Mouse (Mus musculus): ENCODE results near the gene Phc2. TPM values are rescaled to one million over a fixed set of nuclear protein-coding genes. Genes with fewer than 3 reads are reported as not detected.

Gene Phc2
- 91.3 and 112 TPM in 2 replicates for polyA plus RNA-seq (2012; ENCODE audit: low replicate concordance)

DNA sequence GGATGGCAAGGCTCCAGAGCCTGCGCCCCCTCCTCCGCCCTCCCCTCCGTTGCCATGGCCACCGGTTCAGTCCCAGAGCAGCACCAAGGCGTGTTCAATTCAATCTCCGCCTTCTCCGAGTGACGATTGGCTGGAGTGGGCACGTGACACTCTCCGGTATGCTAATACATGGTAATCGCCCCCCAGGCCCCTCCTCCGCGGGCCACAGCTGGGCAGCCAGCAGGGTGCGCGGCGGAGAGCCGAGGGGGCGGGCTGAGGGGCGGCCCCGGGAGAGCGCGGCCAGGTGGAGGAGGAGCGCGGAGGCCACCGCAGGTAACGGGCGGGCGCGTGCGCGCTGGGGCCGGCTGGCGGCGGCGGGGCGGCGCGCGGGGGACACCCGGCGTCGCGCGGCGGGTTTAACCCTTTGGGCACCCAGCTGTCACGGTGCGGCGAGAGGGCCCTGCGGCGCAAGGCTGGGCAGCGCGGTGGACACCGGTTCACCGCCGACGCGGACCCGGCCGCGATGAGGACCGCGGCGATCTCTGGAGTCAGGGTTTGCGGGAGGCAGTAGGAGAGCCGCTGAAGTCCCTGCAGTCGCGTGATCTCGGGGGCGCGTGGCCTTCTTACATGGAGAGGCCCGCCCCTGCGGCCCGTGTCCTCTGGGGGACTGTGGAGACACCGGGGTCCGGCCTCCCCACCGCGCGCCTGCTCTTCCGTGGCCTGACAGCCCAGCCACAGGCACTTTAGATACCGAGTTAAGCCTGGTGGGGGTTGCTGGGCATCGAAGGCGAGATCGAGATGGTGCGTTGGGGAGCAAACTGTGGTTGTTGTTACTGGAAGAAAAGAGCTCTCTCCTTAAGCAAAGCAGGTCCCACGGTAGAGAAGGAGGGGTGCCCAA, at the start of gene Phc2:
Phc2 (plus strand) TSS at position 198 of the 877 bp plus-strand sequence.

GRCm38 (mm10) chr4:128609925-128610402, 44.5 kb upstream of the Phc2 start, which contains the start of gene Zscan20:
Gene Zscan20 (minus strand): TSS chr4:128610098.

DNA sequence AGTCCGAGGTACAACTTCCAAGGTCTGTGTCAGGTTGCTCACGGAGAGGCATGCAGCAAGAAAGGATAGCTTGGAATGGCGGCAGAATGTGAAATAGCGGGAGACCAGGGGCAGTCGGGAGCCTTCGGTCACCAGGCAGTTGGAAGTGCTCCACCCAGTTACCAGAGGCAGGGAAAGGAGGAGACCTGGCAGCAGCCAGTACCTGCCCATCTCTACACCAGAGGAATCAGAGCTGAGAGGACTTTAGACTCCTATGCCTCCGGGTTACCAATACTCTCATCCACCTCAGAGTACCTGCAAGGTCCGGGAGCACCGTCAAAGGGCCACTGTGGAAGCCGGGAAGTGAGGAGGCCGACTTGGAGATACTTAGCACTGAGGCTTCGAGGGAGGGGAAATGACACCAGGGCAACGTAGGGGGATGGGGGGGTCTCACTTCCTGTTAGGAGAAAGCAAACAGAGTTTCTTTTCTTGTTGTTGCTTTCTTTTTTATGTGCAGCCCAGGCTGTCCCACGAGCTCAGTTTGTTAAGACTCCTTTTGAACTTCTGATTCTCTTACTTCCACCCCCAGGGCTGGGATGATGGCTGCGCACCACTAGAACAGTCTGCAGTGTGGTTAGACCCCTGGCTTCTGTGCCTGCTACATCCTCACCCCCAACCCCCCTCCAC, 36.1 kb upstream of the Phc2 start, which contains the start of gene Tlr12:
Tlr12 (minus strand) TSS at position 374 of the 666 bp plus-strand sequence.

GRCm38 (mm10) chr4:128755064-128755463, 100.6 kb downstream of the Phc2 start, which contains the start of gene A3galt2:
Gene A3galt2 (plus strand): TSS chr4:128755364.

Other genes starting within 250 kb of the Phc2 start
- 2.3 TPM in 2 replicates for gene Zscan20, start 44.6 kb upstream of the Phc2 start, polyA plus RNA-seq (2012; ENCODE audit: low replicate concordance)
- 0.62 and 1.0 TPM in 2 replicates for gene Tlr12, start 36.1 kb upstream of the Phc2 start, polyA plus RNA-seq (2012; ENCODE audit: low replicate concordance)
- gene A3galt2, start 100.7 kb downstream of the Phc2 start, polyA plus RNA-seq (2012; ENCODE audit: low replicate concordance) = not detected in 2 replicates
- 59.9 and 61.3 TPM in 2 replicates for gene Zfp362, start 151.3 kb downstream of the Phc2 start, polyA plus RNA-seq (2012; ENCODE audit: low replicate concordance)
- gene Trim62, start 228.9 kb downstream of the Phc2 start, polyA plus RNA-seq (2012; ENCODE audit: low replicate concordance) = 1.1 and 2.2 TPM in 2 replicates